Comparison of ENCODE assay signal across 19 mouse cellular contexts in genomic region chr3:116993011-116993410, GRCm38 (mm10). TPM values are rescaled to one million over a fixed set of nuclear protein-coding genes. Genes with fewer than 3 reads are reported as not detected.
"Had no signal": no experiment of that assay in that cellular context is flagged by ENCODE, and none has a peak within 500 bp of the region (broad histone marks: within the 10 kb centered on the region; RNA-seq: fewer than 3 reads in every experiment).

No protein-coding gene starts in this region.

- DNase-seq: lung, adult 18-20 months; lung, embryonic 14.5 days; lung, postnatal 14 days; lung, postnatal 36 days; midbrain, embryonic 14.5 days; right cerebral cortex, postnatal 14 days; thymus, adult 2 months; thymus, postnatal 25 days had no signal

- H3K36me3 ChIP-seq: midbrain, embryonic 10.5 days; midbrain, embryonic 12.5 days; neural tube, embryonic 12.5 days; stomach, embryonic 15.5 days had no signal

- H3K27me3 ChIP-seq: midbrain, embryonic 12.5 days; neural tube, embryonic 12.5 days; stomach, embryonic 15.5 days had no signal

- H3K4me2 ChIP-seq: lung, embryonic 14.5 days; midbrain, embryonic 12.5 days; neural tube, embryonic 12.5 days; stomach, embryonic 15.5 days had no signal

- H3K4me3 ChIP-seq: midbrain, embryonic 10.5 days; midbrain, embryonic 12.5 days; neural tube, embryonic 12.5 days; stomach, embryonic 15.5 days had no signal

RNA-seq across cellular contexts. Expression of gene Palmd, which starts 24.2 kb away (rescaled TPM):
- polyA plus RNA-seq: macrophage had no signal

RNA-seq across cellular contexts. Expression of gene 4930455H04Rik, which starts 24.9 kb away (rescaled TPM):
- polyA plus RNA-seq: liver, embryonic 14.5 days; liver, embryonic 16.5 days; lung, embryonic 14.5 days; lung, embryonic 16.5 days; macrophage; midbrain, embryonic 10.5 days; midbrain, embryonic 12.5 days; midbrain, embryonic 14.5 days; midbrain, embryonic 16.5 days; neural tube, embryonic 12.5 days; neural tube, embryonic 14.5 days; spleen, adult 2 months; stomach, embryonic 15.5 days; thymus, adult 2 months had no signal
